Mouse (Mus musculus): ENCODE data around the gene Ppfia1.

Gene Ppfia1

GRCm38 (mm10) chr7:144489067-144489774 is 64.3 kb downstream of the Ppfia1 start:
- DNase-seq (ENCODE audit: low spot score in 2 of 2): no peak

- DNase-seq (ENCODE audit: low spot score in 2 of 2): no peak
Measured at GRCm38 (mm10) chr7:144480314-144480713, 73.2 kb downstream of the Ppfia1 start.

- no peak for DNase-seq (ENCODE audit: low spot score in 2 of 2)
Measured at GRCm38 (mm10) chr7:144479569-144479968, 74.0 kb downstream of the Ppfia1 start.

GRCm38 (mm10) chr7:144475741-144476140 is 77.8 kb downstream of the Ppfia1 start:
- no peak for DNase-seq (ENCODE audit: low spot score in 2 of 2)

GRCm38 (mm10) chr7:144473486-144473885 is 80.0 kb downstream of the Ppfia1 start:
- DNase-seq (ENCODE audit: low spot score in 2 of 2): no peak

- DNase-seq (ENCODE audit: low spot score in 2 of 2): no peak
Measured at GRCm38 (mm10) chr7:144471103-144471502, 82.4 kb downstream of the Ppfia1 start.

GRCm38 (mm10) chr7:144470545-144471059 is 82.9 kb downstream of the Ppfia1 start, which contains the start of gene Cttn:
Cttn (minus strand) TSS chr7:144471009.
- DNase-seq (ENCODE audit: low spot score in 2 of 2): peak; percentile 34 to 41

- DNase-seq (ENCODE audit: low spot score in 2 of 2): no peak
Measured at GRCm38 (mm10) chr7:144469908-144470544, 83.5 kb downstream of the Ppfia1 start.

GRCm38 (mm10) chr7:144469181-144469641 is 84.3 kb downstream of the Ppfia1 start:
- no peak for DNase-seq (ENCODE audit: low spot score in 2 of 2)

- no peak for DNase-seq (ENCODE audit: low spot score in 2 of 2)
Measured at GRCm38 (mm10) chr7:144468741-144469140, 84.8 kb downstream of the Ppfia1 start.

GRCm38 (mm10) chr7:144462577-144462976 is 91.0 kb downstream of the Ppfia1 start:
- DNase-seq (ENCODE audit: low spot score in 2 of 2): no peak

GRCm38 (mm10) chr7:144461246-144461902 is 92.2 kb downstream of the Ppfia1 start:
- DNase-seq (ENCODE audit: low spot score in 2 of 2): no peak

- no peak for DNase-seq (ENCODE audit: low spot score in 2 of 2)
Measured at GRCm38 (mm10) chr7:144458881-144459280, 94.6 kb downstream of the Ppfia1 start.

GRCm38 (mm10) chr7:144450661-144451060 is 102.9 kb downstream of the Ppfia1 start:
- no peak for DNase-seq (ENCODE audit: low spot score in 2 of 2)

GRCm38 (mm10) chr7:144449637-144450570 is 103.6 kb downstream of the Ppfia1 start:
- no peak for DNase-seq (ENCODE audit: low spot score in 2 of 2)

- DNase-seq (ENCODE audit: low spot score in 2 of 2): no peak
Measured at GRCm38 (mm10) chr7:144448186-144448585, 105.3 kb downstream of the Ppfia1 start.

GRCm38 (mm10) chr7:144447146-144447545 is 106.4 kb downstream of the Ppfia1 start:
- peak in 1 of 2 experiments; percentile 10 for DNase-seq (ENCODE audit: low spot score in 2 of 2)

- peak; percentile 19 to 25 for DNase-seq (ENCODE audit: low spot score in 2 of 2)
Measured at GRCm38 (mm10) chr7:144444788-144445187, 108.7 kb downstream of the Ppfia1 start.

- DNase-seq (ENCODE audit: low spot score in 2 of 2): no peak
Measured at GRCm38 (mm10) chr7:144441976-144442375, 111.6 kb downstream of the Ppfia1 start.

GRCm38 (mm10) chr7:144441466-144441865 is 112.1 kb downstream of the Ppfia1 start:
- DNase-seq (ENCODE audit: low spot score in 2 of 2): no peak

- DNase-seq (ENCODE audit: low spot score in 2 of 2): no peak
Measured at GRCm38 (mm10) chr7:144438811-144439210, 114.7 kb downstream of the Ppfia1 start.

Data from spleen, postnatal 14 days (tissue).